Mouse (Mus musculus): ENCODE data around the gene Tfam.
A peak's percentile ranks its signal among the peaks of the same experiment; 100 is the strongest.

Tfam gene

GRCm38 (mm10) chr10:71238240-71238554 lies at the start of gene Tfam:
Gene Tfam (minus strand): TSS chr10:71238280.
- DNase-seq = no peak

DNA sequence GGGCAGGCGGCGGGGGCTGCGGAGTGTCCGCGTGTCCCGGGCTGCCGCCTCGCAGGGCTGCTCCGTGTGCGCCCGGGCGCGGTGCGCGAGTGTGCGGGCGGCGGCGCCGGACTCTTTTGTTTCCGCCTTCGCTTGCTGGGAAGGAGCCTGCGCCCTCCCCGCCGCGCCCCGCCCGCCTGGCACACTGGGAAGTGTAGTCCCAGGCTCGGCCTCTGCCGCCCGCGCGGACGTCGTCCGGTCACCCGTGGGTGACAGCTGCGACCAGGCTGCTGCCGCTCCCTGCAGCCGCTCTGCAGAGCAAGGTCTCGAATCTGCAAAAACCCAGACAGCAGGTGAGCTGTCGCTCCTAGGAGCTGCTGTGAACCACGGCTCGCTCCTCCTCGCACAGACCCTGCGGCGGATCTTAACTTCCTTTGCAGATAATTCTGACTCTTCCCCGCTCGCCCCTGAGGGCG lies 47.1 kb upstream of the Tfam start, which contains the start of gene Ube2d1:
Gene Ube2d1 (minus strand): TSS at position 137 of the 455 bp plus-strand sequence.
- peak; percentile 99 for DNase-seq

- DNase-seq = peak; percentile 92
Observed at GRCm38 (mm10) chr10:71284511-71285125, 46.5 kb upstream of the Tfam start.

DNA sequence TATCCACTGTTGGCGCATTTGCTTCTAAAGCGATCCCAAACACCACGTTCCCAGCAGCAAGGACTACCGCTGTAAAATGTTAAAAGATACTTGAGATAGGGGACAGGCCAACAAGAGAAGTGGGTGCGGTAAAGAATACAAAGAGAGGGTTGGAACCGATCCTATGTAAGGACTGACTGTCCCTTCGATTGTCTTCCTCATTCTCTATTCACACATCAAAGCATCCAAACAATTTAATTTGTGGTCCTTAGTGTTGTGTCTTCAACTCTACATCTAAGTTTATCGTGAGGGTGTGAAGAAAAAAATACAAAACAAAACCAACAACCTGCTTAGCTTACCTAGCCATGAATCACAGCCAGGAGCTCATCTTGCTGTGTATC lies 46.0 kb upstream of the Tfam start:
- DNase-seq = no peak

GRCm38 (mm10) chr10:71273008-71273739 lies 35.1 kb upstream of the Tfam start:
- peak; percentile 66 for DNase-seq

GRCm38 (mm10) chr10:71267973-71268372 lies 29.9 kb upstream of the Tfam start:
- peak; percentile 17 for DNase-seq

DNA sequence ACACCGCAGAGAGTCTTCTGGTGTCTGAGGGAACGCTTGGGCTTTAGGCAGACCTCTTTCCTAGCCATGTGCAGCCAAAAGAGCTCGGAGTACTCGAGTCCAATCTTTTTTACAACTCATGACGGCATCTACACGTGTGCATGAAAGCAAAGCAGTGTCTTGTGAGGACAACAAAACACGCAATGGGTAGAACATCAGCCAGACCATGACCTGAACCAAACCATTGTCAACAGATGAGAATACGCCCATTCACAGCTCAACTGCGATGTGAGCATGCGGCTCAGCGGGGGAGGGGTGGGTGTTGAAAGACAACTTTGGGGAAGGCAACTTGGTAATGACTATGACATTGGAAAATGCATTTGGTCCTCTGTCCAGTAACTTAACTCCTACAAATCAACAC lies 29.4 kb upstream of the Tfam start:
- peak; percentile 78 for DNase-seq

DNA sequence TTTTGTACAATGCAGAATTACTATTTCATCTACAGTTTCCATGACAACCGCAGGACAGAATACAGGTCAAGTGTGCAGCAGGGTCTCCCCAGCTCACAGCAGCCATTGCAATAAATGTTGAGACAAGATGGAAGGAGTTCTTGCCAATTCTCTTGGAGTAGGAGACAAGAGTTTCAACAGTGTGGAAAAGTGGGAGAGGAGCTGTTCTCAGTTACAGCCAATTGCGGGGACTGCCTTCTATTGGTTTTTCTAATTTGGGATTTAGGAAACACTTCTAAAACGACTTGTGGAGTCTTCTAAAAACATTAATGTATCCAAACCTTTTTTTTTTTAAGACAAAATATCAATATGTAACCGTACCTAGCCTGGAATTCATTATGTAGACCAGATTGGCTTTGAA lies 27.0 kb upstream of the Tfam start:
- no peak for DNase-seq

- DNase-seq = peak; percentile 68
Observed at GRCm38 (mm10) chr10:71261637-71262036, 23.6 kb upstream of the Tfam start.

DNA sequence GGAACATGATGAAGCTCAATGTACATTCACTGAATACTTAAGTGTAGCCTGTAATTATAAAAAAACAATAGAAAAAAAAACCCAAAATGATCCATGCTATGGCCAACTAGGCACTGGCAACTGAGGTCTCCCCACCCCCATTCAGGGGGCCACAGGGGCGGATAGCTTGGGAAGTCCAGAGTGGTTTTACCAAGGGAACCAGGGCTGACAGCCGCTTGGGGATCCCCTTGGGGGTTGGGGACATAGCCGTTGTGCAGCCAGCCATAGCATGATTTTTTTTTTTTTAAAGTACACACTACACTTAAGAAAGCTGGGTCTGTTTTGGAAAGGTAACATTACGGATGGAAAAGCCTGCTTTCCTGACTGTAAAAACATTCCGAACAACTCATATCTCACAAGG lies 20.9 kb upstream of the Tfam start:
- no peak for DNase-seq

GRCm38 (mm10) chr10:71258516-71258915 lies 20.4 kb upstream of the Tfam start:
- peak; percentile 49 for DNase-seq

DNA sequence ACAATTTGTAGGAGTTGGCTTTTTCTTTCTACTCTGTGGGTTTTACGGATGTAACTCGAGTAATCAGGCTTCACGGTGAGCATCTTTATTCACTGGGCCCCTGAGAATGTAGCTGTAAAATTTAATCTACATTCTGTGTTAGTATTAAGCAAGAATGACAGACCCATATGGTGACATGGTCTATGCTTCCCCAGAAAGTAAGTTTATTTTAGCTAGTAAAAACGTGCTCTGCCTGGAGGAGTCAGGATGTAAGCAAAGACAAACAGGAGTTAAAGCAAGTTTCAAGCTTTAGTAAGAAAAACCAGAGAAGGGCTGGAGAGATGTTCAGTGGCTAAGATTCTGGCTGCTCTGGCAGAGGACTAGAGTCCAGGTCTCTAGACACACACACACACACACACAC lies 15.1 kb upstream of the Tfam start:
- no peak for DNase-seq

- DNase-seq = peak; percentile 70
Observed at GRCm38 (mm10) chr10:71252421-71252820, 14.3 kb upstream of the Tfam start.

DNA sequence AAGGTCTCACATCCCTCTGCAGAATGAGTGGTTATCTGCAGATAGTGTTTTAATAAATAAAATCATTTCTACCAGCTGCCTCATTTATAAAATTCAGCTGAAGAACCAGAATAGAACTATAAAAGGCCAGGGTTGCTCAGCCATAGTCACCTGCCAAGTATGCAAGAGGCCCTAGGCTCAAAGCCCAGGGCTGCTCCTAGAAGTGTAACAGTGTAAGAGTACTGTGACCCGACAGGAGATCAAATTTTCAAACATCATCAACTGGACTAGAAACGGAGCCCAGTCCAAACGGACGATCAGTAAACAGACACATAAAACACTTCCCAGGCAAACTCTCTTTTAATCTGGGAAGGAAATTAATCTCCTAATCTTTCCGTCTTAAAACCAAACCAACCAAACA lies 13.8 kb upstream of the Tfam start:
- DNase-seq = peak; percentile 74

DNA sequence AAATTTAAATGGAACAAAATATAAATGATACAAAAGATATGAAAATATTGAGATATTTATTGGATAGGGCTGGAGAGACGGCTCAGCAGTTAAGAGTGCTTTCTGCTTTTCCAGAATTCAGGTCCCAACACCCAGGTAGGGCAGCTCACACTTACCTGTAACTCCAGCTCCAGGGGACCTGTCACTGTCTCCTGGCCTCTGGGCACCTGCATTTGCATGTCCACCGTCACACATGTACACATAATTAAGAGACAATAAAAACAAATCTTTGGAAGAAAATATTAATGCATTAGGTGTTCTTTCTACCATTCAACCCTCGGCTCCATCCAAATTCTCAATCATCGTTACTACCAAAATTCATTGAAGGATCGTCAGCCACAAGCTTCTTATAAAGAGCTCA lies 13.2 kb upstream of the Tfam start:
- DNase-seq = peak; percentile 56

DNA sequence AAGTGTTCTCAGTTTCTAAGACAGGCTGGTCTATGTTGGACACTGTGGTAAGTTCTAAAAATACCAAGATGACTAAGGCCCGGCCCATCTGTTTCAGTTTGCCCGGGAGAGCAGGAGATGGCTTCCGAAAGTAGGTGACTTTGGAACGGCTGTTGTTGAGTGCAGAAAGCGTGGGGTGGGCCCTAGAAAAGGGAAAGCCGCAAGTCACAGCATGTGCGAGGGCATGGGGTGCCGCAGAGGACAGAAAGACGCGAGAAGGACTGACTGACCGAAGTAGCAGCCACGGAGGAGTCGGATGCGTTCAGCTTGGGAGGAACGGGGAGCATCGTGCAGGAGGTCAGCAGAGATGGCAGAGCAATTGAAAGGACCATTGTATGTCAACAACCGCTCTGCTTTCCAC lies 12.4 kb upstream of the Tfam start:
- DNase-seq = no peak

GRCm38 (mm10) chr10:71249086-71249880 lies 11.2 kb upstream of the Tfam start:
- DNase-seq = no peak

DNA sequence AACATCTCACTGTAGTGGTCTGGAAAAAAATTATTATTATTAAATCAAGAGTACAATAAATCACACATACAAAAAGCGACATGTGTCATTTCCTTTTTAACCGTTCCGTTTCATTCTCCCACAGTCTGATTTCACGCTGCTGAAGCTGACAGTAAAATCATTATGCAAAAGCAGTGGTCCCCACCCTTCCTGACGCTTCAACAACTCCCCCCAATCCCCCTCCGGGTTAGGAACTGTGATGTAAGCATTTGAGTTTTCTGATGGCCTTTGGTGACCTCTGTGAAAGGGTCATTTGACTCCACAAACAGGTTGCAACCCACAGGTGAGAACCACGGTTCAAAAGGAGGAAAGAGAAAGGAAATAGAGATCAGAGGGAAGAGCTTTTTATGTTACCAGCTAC lies 8.9 kb upstream of the Tfam start:
- no peak for DNase-seq

GRCm38 (mm10) chr10:71239479-71240120 lies 1.5 kb upstream of the Tfam start:
- DNase-seq = no peak

DNA sequence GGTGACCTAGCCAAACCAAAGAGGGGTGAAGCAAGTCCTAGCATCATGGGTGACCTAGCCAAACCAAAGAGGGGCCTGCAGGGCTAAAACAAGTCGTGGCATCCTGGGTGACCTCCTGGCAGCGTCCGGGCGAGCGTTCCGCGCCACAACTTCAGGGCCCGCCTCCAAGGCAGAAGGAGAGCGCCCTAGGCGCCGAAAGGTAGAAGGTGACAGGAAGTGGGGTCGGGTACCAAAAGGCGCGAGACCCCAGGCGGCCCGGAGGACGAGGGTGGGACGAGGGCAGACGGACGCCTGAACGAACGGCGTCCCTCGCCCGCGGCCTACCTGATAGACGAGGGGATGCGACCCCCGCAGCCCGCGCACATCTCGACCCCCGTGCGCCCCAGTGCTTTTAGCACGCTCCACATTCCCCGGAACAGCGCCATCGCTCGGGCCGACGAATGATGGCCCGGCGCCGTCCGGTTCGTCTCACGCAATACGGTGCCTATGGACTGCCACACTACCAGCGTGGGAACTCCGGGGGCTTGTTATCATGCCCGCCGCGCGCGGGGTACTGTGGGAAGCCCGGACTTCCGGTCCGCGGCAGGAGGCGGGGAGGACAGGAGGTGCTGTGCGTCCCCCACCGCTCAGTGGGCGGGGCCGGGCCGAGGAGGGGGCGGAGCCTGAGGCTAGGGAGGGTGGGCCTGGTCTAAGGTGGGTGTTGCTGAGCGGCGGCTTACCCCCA lies 402 bp downstream of the Tfam start:
- peak; percentile 100 for DNase-seq

DNA sequence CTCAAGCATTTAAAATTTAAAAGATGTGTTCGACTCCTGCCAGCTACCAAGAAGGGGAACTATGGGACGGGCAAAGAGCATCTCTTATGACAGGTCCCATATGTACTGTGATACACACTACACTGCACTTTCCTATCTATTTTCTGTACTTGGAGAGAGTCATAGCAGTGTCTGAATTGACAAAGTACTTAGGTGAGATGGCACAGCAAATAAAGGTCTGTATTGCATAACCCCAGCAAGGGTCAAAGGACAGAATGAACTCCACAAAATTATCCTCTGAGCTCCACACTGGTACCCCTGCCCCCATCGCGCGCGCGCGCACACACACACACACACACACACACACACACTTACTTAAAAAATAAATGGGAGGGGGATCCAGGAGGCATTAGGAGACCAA lies 4.0 kb downstream of the Tfam start:
- no peak for DNase-seq

GRCm38 (mm10) chr10:71225894-71226293 lies 12.2 kb downstream of the Tfam start:
- peak; percentile 94 for DNase-seq

GRCm38 (mm10) chr10:71223101-71223500 lies 15.0 kb downstream of the Tfam start:
- no peak for DNase-seq
